Comparison of ENCODE assay signal across 11 mouse cellular contexts in the genomic region with DNA sequence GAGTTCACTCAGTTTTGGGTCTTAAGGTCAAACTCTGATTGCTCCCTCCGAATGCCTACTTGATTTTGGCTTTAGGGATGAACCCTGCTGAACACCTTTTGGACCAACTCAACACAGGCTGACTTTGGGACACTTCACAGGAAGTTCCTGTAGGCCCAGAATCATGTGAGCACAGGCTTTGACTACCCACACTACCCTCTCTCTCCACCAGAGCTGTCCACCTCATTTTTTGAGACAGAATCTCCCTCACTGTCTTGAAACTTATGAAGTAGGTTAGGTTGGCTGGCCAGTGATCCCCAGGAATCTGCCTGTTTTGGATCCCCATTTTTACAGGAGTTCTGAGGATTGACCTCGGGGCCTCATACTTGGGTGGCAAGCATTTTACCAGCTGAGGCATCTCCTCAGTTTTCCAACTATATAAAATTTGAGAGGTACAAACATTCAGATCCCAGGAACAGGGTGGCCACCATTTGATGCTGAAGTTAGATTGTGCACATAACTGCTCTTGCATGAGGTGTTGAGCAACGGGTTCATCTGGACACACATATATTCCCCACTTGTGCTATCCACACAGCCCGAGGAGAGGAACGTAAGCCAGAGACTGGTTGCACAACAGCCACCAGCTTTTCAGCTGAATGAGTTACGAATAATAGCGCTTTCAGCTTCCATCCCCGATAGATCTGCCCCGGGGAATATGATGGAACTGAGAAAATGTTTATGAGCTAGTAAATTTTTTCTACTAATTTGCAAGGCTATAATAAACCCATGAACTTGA. TPM values are rescaled to one million over a fixed set of nuclear protein-coding genes. Genes with fewer than 3 reads are reported as not detected.
DNase-seq lines count a peak whose midpoint lies in the region; ATAC-seq lines count a peak whose summit lies in the region.
"Had no signal": no experiment of that assay in that cellular context is flagged by ENCODE, and none has a peak within 500 bp of the region (broad histone marks: within the 10 kb centered on the region; RNA-seq: fewer than 3 reads in every experiment).

No protein-coding gene starts in this region.

- H3K9ac ChIP-seq in intestine, embryonic 16.5 days (ENCODE audit: low read depth, low read length), result no peak overlapping the region
- H3K9ac ChIP-seq in neural tube, embryonic 15.5 days (replicated peaks), result no peak overlapping the region
- no peak overlapping the region for H3K9ac ChIP-seq in kidney, embryonic 14.5 days (ENCODE audit: low read depth, low read length)
- H3K9ac ChIP-seq: liver, embryonic 13.5 days; neural tube, embryonic 13.5 days had no signal

- no peak overlapping the region for H3K4me3 ChIP-seq in intestine, embryonic 16.5 days (ENCODE audit: low read length)
- no peak overlapping the region for H3K4me3 ChIP-seq in neural tube, embryonic 15.5 days (replicated peaks)
- no peak overlapping the region for H3K4me3 ChIP-seq in kidney, embryonic 14.5 days (ENCODE audit: low read length)
- H3K4me3 ChIP-seq: liver, embryonic 13.5 days; neural tube, embryonic 13.5 days had no signal

- H3K27me3 ChIP-seq in intestine, embryonic 16.5 days (replicated peaks; ENCODE audit: control insufficient read depth, insufficient read depth, low read length), result no peaks in the 10 kb centered on the region
- H3K27me3 ChIP-seq in neural tube, embryonic 15.5 days (replicated peaks), result no peaks in the 10 kb centered on the region
- H3K27me3 ChIP-seq in kidney, embryonic 14.5 days (ENCODE audit: control insufficient read depth, insufficient read depth, low read length), result no peaks in the 10 kb centered on the region
- H3K27me3 ChIP-seq: liver, embryonic 13.5 days had no signal

- peak overlapping the region; percentile 54 for H3K27ac ChIP-seq in intestine, embryonic 16.5 days (ENCODE audit: low read length)
- H3K27ac ChIP-seq in neural tube, embryonic 15.5 days (replicated peaks), result 0 out of 2 replicates have a peak overlapping the region, but pooled peaks have one; percentile 23
- H3K27ac ChIP-seq in kidney, embryonic 14.5 days (ENCODE audit: low read depth, low read length), result no peak overlapping the region
- H3K27ac ChIP-seq: liver, embryonic 13.5 days; neural tube, embryonic 13.5 days had no signal

- H3K36me3 ChIP-seq in intestine, embryonic 16.5 days (ENCODE audit: control insufficient read depth, insufficient read depth, low read length), result no peaks in the 10 kb centered on the region
- no peaks in the 10 kb centered on the region for H3K36me3 ChIP-seq in neural tube, embryonic 15.5 days
- H3K36me3 ChIP-seq in kidney, embryonic 14.5 days (ENCODE audit: control insufficient read depth, insufficient read depth, low read length), result no peaks in the 10 kb centered on the region
- H3K36me3 ChIP-seq: liver, embryonic 13.5 days; neural tube, embryonic 13.5 days had no signal

- DNase-seq in layer of hippocampus, adult 9-11 months, result peak; percentile 33
- DNase-seq in layer of hippocampus, postnatal 36 days, result no peak
- peak; percentile 43 for DNase-seq in ZHBTc4 (ENCODE audit: low read depth, low spot score)
- no peak for DNase-seq in frontal cortex, adult 2 months (ENCODE audit: extremely low spot score in 1 of 2, low spot score in 1 of 2)
- no peak for DNase-seq in cerebellum, postnatal 10 days

- H3K9me3 ChIP-seq in intestine, embryonic 16.5 days (ENCODE audit: control insufficient read depth, low read length), result no peaks in the 10 kb centered on the region
- no peaks in the 10 kb centered on the region for H3K9me3 ChIP-seq in neural tube, embryonic 15.5 days (replicated peaks)
- H3K9me3 ChIP-seq in kidney, embryonic 14.5 days (ENCODE audit: control insufficient read depth, low read length), result no peaks in the 10 kb centered on the region
- H3K9me3 ChIP-seq: liver, embryonic 13.5 days; neural tube, embryonic 13.5 days had no signal

- H3K4me2 ChIP-seq in intestine, embryonic 16.5 days (ENCODE audit: low read depth, low read length), result no peak overlapping the region
- no peak overlapping the region for H3K4me2 ChIP-seq in neural tube, embryonic 15.5 days
- H3K4me2 ChIP-seq in kidney, embryonic 14.5 days (replicated peaks; ENCODE audit: low read depth, low read length), result no peak overlapping the region
- H3K4me2 ChIP-seq: liver, embryonic 13.5 days; neural tube, embryonic 13.5 days had no signal

- peaks cover 3% of the 10 kb centered on the region; the same call in 1 of the 2 replicates for H3K4me1 ChIP-seq in intestine, embryonic 16.5 days (ENCODE audit: control insufficient read depth, insufficient read depth, low read length)
- H3K4me1 ChIP-seq in neural tube, embryonic 15.5 days, result peaks cover 26% of the 10 kb centered on the region
- H3K4me1 ChIP-seq in kidney, embryonic 14.5 days (ENCODE audit: control insufficient read depth, insufficient read depth, low read length), result 0 out of 2 replicates have a peak, but pooled peaks cover 5% of the 10 kb centered on the region

- WGBS in intestine, embryonic 16.5 days, result 73% methylated on average over 9 of the region's 9 CpGs
- WGBS in neural tube, embryonic 15.5 days, result 53% methylated on average over 9 of the region's 9 CpGs
- 67% methylated on average over 9 of the region's 9 CpGs for WGBS in kidney, embryonic 14.5 days

- ATAC-seq in intestine, embryonic 16.5 days, result no peak
- no peak for ATAC-seq in neural tube, embryonic 15.5 days (ENCODE audit: low FRiP score)
- no peak for ATAC-seq in kidney, embryonic 14.5 days (ENCODE audit: low FRiP score, low TSS enrichment)

RNA-seq across cellular contexts. Expression of a gene that starts 45.9 kb away (rescaled TPM):
- total RNA-seq in layer of hippocampus, postnatal 36 days (2021), result not detected
- polyA plus RNA-seq in intestine, embryonic 16.5 days (2015; fragmentation: Nextera tagmentation; extraction: Ambion mirVana), result not detected in 2 replicates
- not detected in 2 replicates for polyA plus RNA-seq in neural tube, embryonic 15.5 days (2015; fragmentation: Nextera tagmentation; extraction: Ambion mirVana)
- polyA plus RNA-seq in kidney, embryonic 14.5 days (2014; fragmentation: Nextera tagmentation; extraction: Ambion mirVana), result not detected in 2 replicates
- not detected in 2 replicates for polyA plus RNA-seq in frontal cortex, adult 2 months (2012; rRNA removed)
- total RNA-seq: hematopoietic stem cell, adult 5-6 weeks had no signal
- polyA plus RNA-seq: liver, embryonic 13.5 days; neural tube, embryonic 13.5 days had no signal

Comparison
In these comparisons a context has a peak if more than half of its experiments do, and no peak if none do; other contexts are left out.
1. DNase-seq: peak in layer of hippocampus, adult 9-11 months (single experiment) and ZHBTc4 (single experiment); none in layer of hippocampus, postnatal 36 days (0 of 2), frontal cortex, adult 2 months (0 of 2) and cerebellum, postnatal 10 days (0 of 2).